Mouse (Mus musculus): ENCODE measurements at regions not wholly inside any gene's neighbourhood (a gene's known extent, or its start where the extent isn't known, plus 50 kb on each side); places are given as distances from the start of the nearest gene placed in this dataset.

- H3K36me3 ChIP-seq: no peaks in the 10 kb centered on the region
Observed at GRCm38 (mm10) chr15:72334497-72334896, 1499.9 kb upstream of the Gm6569 start.

GRCm38 (mm10) chr15:72339629-72340028 is 1494.7 kb upstream of the Gm6569 start:
- Histone ChIP-seq H3K36me3 (no peaks in the 10 kb centered on the region), H3K9me3 (no peaks in the 10 kb centered on the region), H3K27me3 (ENCODE audit: insufficient read depth, poor library complexity, severe bottlenecking) (no peaks in the 10 kb centered on the region), H3K4me1 (no peaks in the 10 kb centered on the region), H3K4me3 (no peak overlapping the region), H3K27ac (no peak overlapping the region)
- WGBS: 93% methylated on average over 1 of the region's 1 CpGs
- DNase-seq (ENCODE audit: low spot score): no peak

More at GRCm38 (mm10) chr15:72334497-72334896, 1499.9 kb upstream of the Gm6569 start:
- Histone ChIP-seq H3K27me3 (ENCODE audit: insufficient read depth, poor library complexity, severe bottlenecking) (no peaks in the 10 kb centered on the region), H3K9me3 (no peaks in the 10 kb centered on the region), H3K4me3 (no peak overlapping the region), H3K27ac (no peak overlapping the region), H3K4me1 (no peaks in the 10 kb centered on the region)
- no peak for DNase-seq (ENCODE audit: low spot score)
- WGBS: 74% methylated on average over 4 of the region's 4 CpGs

GRCm38 (mm10) chr15:72341991-72342390 is 1492.4 kb upstream of the Gm6569 start:
- 80% methylated on average over 2 of the region's 2 CpGs for WGBS
- DNase-seq (ENCODE audit: low spot score): peak; percentile 61
- H3K4me1 ChIP-seq: no peaks in the 10 kb centered on the region
- H3K27ac ChIP-seq: no peak overlapping the region
- H3K9me3 ChIP-seq: no peaks in the 10 kb centered on the region
- H3K4me3 ChIP-seq: no peak overlapping the region
- no peaks in the 10 kb centered on the region for H3K36me3 ChIP-seq
- H3K27me3 ChIP-seq (ENCODE audit: insufficient read depth, poor library complexity, severe bottlenecking): no peaks in the 10 kb centered on the region

- H3K9me3 ChIP-seq: no peaks in the 10 kb centered on the region
- H3K27ac ChIP-seq: no peak overlapping the region
- H3K4me3 ChIP-seq: no peak overlapping the region
- DNase-seq (ENCODE audit: low spot score): peak; percentile 65
- 76% methylated on average over 4 of the region's 4 CpGs for WGBS
- H3K36me3 ChIP-seq: no peaks in the 10 kb centered on the region
- no peaks in the 10 kb centered on the region for H3K4me1 ChIP-seq
- H3K27me3 ChIP-seq (ENCODE audit: insufficient read depth, poor library complexity, severe bottlenecking): no peaks in the 10 kb centered on the region
Observed at GRCm38 (mm10) chr15:72342504-72342903, 1491.9 kb upstream of the Gm6569 start.

- Histone ChIP-seq H3K27me3 (ENCODE audit: insufficient read depth, poor library complexity, severe bottlenecking) (no peaks in the 10 kb centered on the region), H3K4me3 (no peak overlapping the region), H3K9me3 (no peaks in the 10 kb centered on the region), H3K27ac (no peak overlapping the region), H3K36me3 (no peaks in the 10 kb centered on the region), H3K4me1 (no peaks in the 10 kb centered on the region)
- DNase-seq (ENCODE audit: low spot score): peak; percentile 13
Observed at GRCm38 (mm10) chr15:72343794-72344193, 1490.6 kb upstream of the Gm6569 start.

- no peaks in the 10 kb centered on the region for H3K9me3 ChIP-seq
- no peak overlapping the region for H3K4me3 ChIP-seq
- H3K27ac ChIP-seq: no peak overlapping the region
- DNase-seq (ENCODE audit: low spot score): no peak
- no peaks in the 10 kb centered on the region for H3K36me3 ChIP-seq
- no peaks in the 10 kb centered on the region for H3K27me3 ChIP-seq (ENCODE audit: insufficient read depth, poor library complexity, severe bottlenecking)
- no peaks in the 10 kb centered on the region for H3K4me1 ChIP-seq
- 77% methylated on average over 4 of the region's 4 CpGs for WGBS
Observed at GRCm38 (mm10) chr15:72353371-72353770, 1481.0 kb upstream of the Gm6569 start.

- Histone ChIP-seq H3K27ac (no peak overlapping the region), H3K36me3 (no peaks in the 10 kb centered on the region), H3K4me1 (no peaks in the 10 kb centered on the region), H3K27me3 (ENCODE audit: insufficient read depth, poor library complexity, severe bottlenecking) (no peaks in the 10 kb centered on the region), H3K4me3 (no peak overlapping the region), H3K9me3 (no peaks in the 10 kb centered on the region)
- no peak for DNase-seq (ENCODE audit: low spot score)
Observed at GRCm38 (mm10) chr15:72355626-72356025, 1478.7 kb upstream of the Gm6569 start.

GRCm38 (mm10) chr15:72359636-72360035 is 1474.7 kb upstream of the Gm6569 start:
- no peak for DNase-seq (ENCODE audit: low spot score)
- Histone ChIP-seq H3K27ac (no peak overlapping the region), H3K36me3 (no peaks in the 10 kb centered on the region), H3K4me1 (no peaks in the 10 kb centered on the region), H3K4me3 (no peak overlapping the region), H3K27me3 (ENCODE audit: insufficient read depth, poor library complexity, severe bottlenecking) (no peaks in the 10 kb centered on the region), H3K9me3 (no peaks in the 10 kb centered on the region)
- WGBS: 90% methylated on average over 6 of the region's 6 CpGs

- no peaks in the 10 kb centered on the region for H3K27me3 ChIP-seq (ENCODE audit: insufficient read depth, poor library complexity, severe bottlenecking)
- H3K9me3 ChIP-seq: no peaks in the 10 kb centered on the region
- 83% methylated on average over 3 of the region's 3 CpGs for WGBS
- no peaks in the 10 kb centered on the region for H3K36me3 ChIP-seq
- no peak overlapping the region for H3K27ac ChIP-seq
- no peaks in the 10 kb centered on the region for H3K4me1 ChIP-seq
- no peak overlapping the region for H3K4me3 ChIP-seq
- DNase-seq (ENCODE audit: low spot score): no peak
Observed at GRCm38 (mm10) chr15:72360049-72360448, 1474.3 kb upstream of the Gm6569 start.

GRCm38 (mm10) chr15:72360463-72361030 is 1473.8 kb upstream of the Gm6569 start:
- no peaks in the 10 kb centered on the region for H3K9me3 ChIP-seq
- no peaks in the 10 kb centered on the region for H3K4me1 ChIP-seq
- H3K4me3 ChIP-seq: no peak overlapping the region
- H3K27ac ChIP-seq: no peak overlapping the region
- DNase-seq (ENCODE audit: low spot score): no peak
- no peaks in the 10 kb centered on the region for H3K36me3 ChIP-seq
- H3K27me3 ChIP-seq (ENCODE audit: insufficient read depth, poor library complexity, severe bottlenecking): no peaks in the 10 kb centered on the region
- WGBS: 77% methylated on average over 4 of the region's 4 CpGs

GRCm38 (mm10) chr15:72373041-72373440 is 1461.3 kb upstream of the Gm6569 start:
- no peaks in the 10 kb centered on the region for H3K27me3 ChIP-seq (ENCODE audit: insufficient read depth, poor library complexity, severe bottlenecking)
- H3K9me3 ChIP-seq: no peaks in the 10 kb centered on the region
- 79% methylated on average over 4 of the region's 4 CpGs for WGBS
- H3K4me1 ChIP-seq: no peaks in the 10 kb centered on the region
- DNase-seq (ENCODE audit: low spot score): no peak
- no peaks in the 10 kb centered on the region for H3K36me3 ChIP-seq
- H3K27ac ChIP-seq: no peak overlapping the region
- H3K4me3 ChIP-seq: no peak overlapping the region

GRCm38 (mm10) chr15:72377201-72377600 is 1457.2 kb upstream of the Gm6569 start:
- no peak overlapping the region for H3K4me3 ChIP-seq
- H3K9me3 ChIP-seq: no peaks in the 10 kb centered on the region
- H3K27me3 ChIP-seq (ENCODE audit: insufficient read depth, poor library complexity, severe bottlenecking): no peaks in the 10 kb centered on the region
- H3K4me1 ChIP-seq: no peaks in the 10 kb centered on the region
- H3K27ac ChIP-seq: no peak overlapping the region
- no peaks in the 10 kb centered on the region for H3K36me3 ChIP-seq
- DNase-seq (ENCODE audit: low spot score): no peak

GRCm38 (mm10) chr15:72379291-72379690 is 1455.1 kb upstream of the Gm6569 start:
- Histone ChIP-seq H3K27ac (no peak overlapping the region), H3K9me3 (no peaks in the 10 kb centered on the region), H3K36me3 (no peaks in the 10 kb centered on the region), H3K27me3 (ENCODE audit: insufficient read depth, poor library complexity, severe bottlenecking) (no peaks in the 10 kb centered on the region), H3K4me3 (no peak overlapping the region), H3K4me1 (no peaks in the 10 kb centered on the region)
- DNase-seq (ENCODE audit: low spot score): no peak
- WGBS: 66% methylated on average over 4 of the region's 4 CpGs

GRCm38 (mm10) chr15:72381164-72381563 is 1453.2 kb upstream of the Gm6569 start:
- H3K9me3 ChIP-seq: no peaks in the 10 kb centered on the region
- no peak overlapping the region for H3K4me3 ChIP-seq
- no peaks in the 10 kb centered on the region for H3K4me1 ChIP-seq
- no peaks in the 10 kb centered on the region for H3K36me3 ChIP-seq
- H3K27ac ChIP-seq: no peak overlapping the region
- 77% methylated on average over 8 of the region's 8 CpGs for WGBS
- DNase-seq (ENCODE audit: low spot score): no peak
- H3K27me3 ChIP-seq (ENCODE audit: insufficient read depth, poor library complexity, severe bottlenecking): no peaks in the 10 kb centered on the region
